Mouse (Mus musculus): Measurements from ENCODE around the gene Slf2. TPM values are rescaled to one million over a fixed set of nuclear protein-coding genes. Genes with fewer than 3 reads are reported as not detected.

Gene Slf2
- polyA plus RNA-seq, 1 experiment, result 18.5 TPM

- DNase-seq (ENCODE audit: low spot score), result no peak
These were observed 53.5 kb downstream of the Slf2 start for GRCm38 (mm10) chr19:44984420-44984819.

DNA sequence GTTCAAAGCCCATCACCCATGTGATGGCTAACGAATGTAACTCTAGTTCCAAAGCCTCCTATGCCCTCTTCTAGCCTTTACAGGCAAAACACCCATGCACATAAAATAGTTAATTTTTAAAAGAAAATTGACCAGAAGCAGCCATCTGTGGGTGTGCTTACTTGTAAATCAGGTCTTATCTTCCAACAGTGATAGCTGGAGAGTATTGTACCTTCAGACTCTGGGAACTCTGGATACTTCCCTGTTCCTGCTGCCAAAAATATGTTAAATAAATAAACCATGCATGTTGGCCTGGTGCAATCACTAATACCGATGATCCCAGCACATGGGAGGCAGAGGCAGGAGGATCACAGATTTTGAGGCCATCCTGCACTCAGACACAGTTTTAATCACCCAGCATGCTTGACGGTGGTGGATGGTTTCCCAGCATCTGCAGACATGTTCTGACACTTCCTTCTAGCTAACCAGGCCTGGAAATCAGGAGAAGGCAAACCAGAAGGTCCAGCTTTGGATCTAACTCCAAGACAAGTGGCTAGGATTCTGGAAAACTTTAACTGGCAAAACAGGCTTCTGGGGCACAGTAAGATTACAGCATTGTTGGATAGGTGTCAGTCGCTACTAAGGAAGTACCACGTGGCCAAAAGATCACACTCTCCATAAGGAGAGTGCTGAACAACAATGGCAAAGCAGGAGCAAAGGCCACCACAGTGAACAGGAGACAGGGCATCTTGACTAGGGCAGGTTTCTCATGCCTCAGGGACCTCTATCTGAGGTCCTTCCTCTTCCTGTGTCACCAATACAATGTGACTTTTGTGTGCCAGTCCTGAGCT is 54.4 kb downstream of the Slf2 start:
- DNase-seq (ENCODE audit: low spot score), result no peak

- no peak for DNase-seq (ENCODE audit: low spot score)
These were observed 56.1 kb downstream of the Slf2 start for GRCm38 (mm10) chr19:44987004-44987403.

- no peak for DNase-seq (ENCODE audit: low spot score)
These were observed 56.9 kb downstream of the Slf2 start for GRCm38 (mm10) chr19:44987851-44988250.

DNA sequence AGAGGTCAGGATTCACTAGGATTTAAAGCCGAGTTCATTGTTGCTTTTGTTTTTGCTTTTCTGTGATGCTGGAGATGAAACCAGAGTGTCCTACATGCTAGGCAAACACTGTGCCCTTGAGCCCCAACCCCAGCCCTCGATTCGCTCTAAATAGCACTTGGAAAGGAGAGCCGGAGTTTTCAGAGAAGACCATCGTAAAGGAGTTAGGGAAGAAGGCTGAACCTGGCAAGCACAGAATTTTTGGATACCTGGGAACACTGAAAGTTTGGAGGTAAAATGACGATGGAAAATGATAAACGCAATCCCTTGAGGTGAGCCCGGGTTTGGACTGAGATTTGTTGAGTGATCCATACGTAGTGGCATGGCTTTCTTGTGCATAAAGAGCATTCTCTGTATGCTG is 57.4 kb downstream of the Slf2 start:
- no peak for DNase-seq (ENCODE audit: low spot score)

- no peak for DNase-seq (ENCODE audit: low spot score)
These were observed 58.0 kb downstream of the Slf2 start, which contains the start of gene Sema4g for GRCm38 (mm10) chr19:44988831-44989566. Gene Sema4g, plus strand, starts transcription at chr19:44989101.

DNA sequence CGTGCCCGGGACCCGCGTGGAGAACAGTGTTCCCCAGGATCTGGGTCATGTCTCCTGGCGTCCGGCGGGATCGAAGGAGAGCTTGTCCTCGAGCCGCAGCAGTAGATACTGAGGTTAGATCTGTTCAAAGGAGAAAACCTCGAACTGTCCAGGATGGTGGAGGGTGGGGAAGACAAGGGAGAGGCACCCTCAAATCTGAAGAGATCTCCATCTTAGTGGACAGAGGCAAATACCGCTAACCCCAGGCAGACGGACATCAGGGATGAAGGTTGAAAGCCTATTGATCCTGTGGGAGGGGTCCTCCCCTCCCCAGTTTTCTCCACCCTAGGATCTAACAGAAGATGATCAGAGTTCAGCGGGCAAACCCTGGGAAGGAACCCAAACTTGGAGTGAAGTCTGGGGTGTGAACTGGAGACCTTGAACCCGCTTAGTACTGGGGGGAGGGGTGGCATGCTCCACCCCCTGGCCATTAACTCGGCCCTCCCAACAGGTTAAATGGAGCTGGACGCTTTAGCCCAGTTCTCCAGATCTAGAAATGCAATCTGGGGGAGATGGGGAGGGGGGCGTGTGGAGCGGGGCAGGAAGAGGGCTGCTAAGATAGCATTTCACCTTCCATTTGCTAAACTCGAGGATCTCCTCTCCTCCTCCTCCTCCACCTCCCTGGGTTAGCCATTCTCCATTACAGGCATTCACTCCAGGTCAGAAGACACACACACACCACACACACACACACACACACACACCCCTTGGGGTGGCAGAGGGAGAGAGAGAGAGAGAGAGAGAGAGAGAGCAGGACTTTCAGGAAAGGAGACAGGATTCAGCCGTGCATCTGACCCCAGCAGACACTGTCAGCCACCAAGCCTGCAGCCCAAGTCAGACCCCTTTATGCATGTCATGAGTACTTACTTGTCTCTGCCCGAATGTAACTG is 58.9 kb downstream of the Slf2 start:
- no peak for DNase-seq (ENCODE audit: low spot score)

DNA sequence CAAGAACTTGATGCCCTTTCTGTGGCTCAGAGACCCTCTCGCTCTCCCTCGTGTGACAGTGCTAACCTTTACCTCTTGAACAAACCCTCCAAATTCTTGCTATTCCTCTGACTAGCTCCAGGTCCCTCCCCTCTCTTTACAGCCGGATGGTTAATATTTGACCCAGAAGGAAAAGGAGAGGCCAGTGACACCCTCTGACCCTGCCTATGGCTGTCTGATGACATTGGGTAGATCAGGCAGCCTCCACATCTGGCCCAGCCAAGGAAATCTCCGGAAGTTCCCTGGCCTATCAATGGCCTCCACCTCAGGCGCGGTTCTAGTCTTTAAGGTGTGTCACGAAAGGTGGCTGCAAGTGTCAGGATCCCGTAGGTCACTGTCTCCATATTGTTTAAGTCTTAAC is 60.1 kb downstream of the Slf2 start:
- no peak for DNase-seq (ENCODE audit: low spot score)

GRCm38 (mm10) chr19:44992246-44992645 is 61.3 kb downstream of the Slf2 start:
- no peak for DNase-seq (ENCODE audit: low spot score)

- DNase-seq (ENCODE audit: low spot score), result no peak
These were observed 61.8 kb downstream of the Slf2 start for GRCm38 (mm10) chr19:44992712-44993111.

GRCm38 (mm10) chr19:44997786-44998185 is 66.8 kb downstream of the Slf2 start:
- DNase-seq (ENCODE audit: low spot score), result peak; percentile 18

DNA sequence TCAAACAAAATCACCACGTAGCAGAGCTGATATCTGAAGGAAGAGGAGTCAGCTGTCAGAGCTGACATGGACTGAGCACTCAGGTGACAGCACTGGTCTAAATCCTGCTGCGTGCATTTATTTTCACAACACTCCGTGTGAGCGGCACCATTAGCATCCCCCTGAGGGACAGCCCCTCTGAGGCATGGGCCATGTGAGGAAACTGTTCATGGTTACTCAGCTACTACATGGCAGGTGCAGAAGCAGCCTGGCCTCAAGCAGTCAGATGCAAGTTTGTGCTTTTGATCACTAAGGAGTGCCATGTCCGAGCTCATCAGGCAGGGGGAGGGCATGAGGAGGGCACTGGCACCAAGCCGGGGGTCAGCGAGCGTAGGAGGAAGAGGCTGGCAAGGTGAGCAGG is 68.7 kb downstream of the Slf2 start:
- DNase-seq (ENCODE audit: low spot score), result no peak

DNA sequence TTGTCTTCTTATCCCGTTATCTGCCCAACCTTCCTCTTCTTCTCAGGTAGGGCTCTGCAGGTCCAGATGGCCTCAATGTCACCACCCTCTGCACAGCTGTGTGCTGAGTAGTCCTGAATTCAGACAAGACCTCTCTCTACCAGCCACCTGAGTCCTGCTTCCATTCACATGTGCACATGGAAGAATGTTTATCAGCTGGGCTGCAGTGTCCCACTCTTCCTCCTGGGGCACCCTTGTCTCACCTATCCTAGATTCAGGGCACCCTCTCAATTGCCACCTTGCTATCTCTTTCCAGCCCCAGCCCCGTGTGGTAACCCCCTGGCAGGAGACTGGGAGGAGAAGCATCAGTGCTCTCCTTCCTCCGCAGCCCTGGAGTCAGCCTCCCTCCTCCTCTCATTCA is 71.3 kb downstream of the Slf2 start:
- DNase-seq (ENCODE audit: low spot score), result no peak

DNA sequence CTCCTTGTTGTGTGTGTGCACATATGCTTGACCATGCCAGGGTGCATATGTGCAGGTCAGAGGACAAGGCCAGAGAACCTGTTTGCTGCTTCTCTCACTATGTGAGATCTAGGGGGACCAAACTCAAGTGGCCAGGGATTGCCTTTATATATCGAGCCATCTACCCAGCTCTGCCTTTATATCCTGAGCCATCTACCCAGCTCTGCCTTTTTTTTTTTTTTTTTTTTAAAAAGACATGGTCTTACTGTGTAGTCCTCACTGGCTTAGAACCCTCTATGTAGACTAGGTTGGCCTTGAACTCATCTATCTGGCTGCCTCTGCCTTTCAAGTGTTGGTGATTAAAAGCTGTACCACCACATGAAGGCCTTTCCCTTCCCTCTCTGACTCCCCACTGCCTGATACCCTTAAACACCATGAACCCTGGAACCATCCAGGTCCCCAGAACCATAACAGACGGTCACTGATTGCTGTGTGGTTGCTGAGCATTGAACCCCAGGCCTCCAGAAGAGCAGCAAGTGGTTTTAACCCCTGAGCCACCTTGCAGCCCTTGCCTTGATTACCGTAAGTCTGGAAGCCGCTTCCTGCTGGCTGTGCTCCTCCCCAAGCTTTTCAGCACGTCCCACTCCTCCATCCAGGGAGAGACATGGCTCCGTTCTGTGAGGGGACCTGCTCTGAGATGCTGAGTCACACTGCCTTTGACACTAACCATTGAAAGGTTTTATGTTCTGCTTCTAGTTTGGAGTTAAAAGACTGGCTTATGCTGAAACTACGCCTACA is 73.0 kb downstream of the Slf2 start:
- no peak for DNase-seq (ENCODE audit: low spot score)

DNA sequence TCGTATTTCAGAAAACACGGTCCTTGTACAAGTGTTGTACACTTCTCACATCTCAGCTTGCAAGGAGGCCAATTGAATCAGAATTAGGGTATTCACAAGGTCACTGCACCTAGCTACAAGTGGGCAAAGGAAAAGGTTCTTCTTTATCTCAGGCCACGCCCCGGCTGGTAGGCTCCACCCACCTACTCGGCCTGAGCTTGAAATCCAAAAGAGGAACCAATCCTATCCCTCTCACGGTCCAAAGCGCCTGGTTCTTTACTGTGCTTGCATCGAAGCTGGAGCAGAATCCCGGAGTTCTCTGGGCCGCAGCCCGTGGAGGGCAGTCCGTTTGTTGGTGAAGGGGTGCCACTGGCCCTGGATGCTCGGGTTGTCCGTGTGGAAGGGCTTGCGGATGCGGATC is 74.5 kb downstream of the Slf2 start, which contains the start of gene Twnk:
Gene Twnk (plus strand): TSS at position 220 of the 400 bp plus-strand sequence.
- no peak for DNase-seq (ENCODE audit: low spot score)

GRCm38 (mm10) chr19:45005957-45006712 is 75.2 kb downstream of the Slf2 start, which contains the start of gene Mrpl43:
Gene Mrpl43, minus strand, starts transcription at chr19:45006442.
- DNase-seq (ENCODE audit: low spot score), result peak; percentile 95

GRCm38 (mm10) chr19:45007021-45007420 is 76.1 kb downstream of the Slf2 start:
- DNase-seq (ENCODE audit: low spot score), result no peak

DNA sequence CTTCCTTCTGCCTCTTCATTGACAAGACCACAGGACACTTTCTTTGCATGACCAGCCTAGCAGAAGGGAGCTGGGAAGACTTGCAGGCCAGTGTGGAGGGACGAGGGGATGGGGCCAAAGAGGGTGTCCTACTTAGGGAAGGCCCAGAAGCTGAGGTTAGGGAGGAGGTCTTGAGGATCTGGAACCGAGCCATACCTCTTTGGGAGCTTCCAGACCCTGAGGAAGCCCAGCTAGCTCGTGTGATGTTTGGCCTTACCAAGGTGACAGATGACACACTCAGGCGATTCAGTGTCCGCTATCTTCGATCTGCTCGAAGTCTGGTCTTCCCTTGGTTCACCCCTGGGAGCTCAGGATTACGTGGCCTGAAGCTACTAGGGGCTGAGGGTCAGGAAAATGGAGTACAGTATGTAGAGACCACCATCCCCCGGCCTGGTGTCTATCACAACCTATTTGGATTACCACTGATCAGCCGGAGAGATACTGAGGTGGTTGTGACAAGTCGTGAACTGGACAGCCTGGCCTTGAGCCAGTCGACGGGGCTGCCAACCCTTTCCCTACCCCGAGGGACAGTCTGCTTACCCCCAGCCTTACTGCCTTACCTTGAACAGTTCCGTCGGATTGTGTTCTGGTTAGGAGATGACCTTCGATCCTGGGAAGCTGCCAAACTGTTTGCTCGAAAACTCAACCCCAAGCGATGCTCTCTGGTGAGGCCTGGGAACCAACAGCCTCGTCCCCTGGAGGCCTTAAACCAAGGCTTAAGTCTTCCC is 76.7 kb downstream of the Slf2 start:
- no peak for DNase-seq (ENCODE audit: low spot score)

DNA sequence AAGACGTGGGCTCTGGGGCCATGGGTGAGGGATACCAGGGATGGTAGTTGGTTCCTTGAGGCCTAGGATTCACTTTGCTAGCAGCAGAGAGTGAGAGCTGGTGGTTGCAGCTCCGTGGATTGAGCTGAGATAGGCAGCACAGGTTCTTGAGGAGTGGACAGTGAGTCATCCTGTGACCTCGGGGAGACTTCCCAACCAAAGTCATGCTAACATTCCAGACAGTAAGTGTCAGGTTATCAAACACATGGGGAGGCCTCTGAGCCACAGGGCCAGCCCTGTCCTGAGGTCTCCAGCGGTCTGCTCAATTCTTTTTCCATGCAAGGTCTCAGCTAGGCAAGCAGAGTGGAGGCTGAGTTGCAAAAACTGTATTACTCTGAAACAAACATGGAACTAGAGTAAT is 79.7 kb downstream of the Slf2 start:
- DNase-seq (ENCODE audit: low spot score), result no peak

DNA sequence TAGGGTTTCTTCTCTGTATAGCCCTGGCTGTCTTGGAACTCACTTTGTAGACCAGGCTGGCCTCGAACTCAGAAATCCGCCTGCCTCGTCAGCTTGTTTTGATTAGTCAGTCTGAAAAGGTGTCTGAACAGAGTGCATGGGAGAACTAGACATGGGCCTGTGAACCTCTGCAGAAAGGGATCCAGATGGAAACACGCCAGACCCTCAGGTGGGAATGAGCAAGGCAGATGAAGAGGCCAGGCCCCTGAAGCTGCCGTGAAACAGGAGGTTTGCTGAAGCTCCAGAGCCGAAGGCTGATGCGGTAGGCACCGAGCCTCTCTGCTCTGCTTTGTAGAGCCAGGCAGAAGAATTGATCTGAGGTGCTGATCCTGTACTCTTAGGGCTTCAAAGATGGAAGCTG is 81.3 kb downstream of the Slf2 start:
- DNase-seq (ENCODE audit: low spot score), result no peak
